Mouse (Mus musculus) heart, embryonic 13.5 days (tissue): ENCODE measurements at regions not wholly inside any gene's neighbourhood (a gene's known extent, or its start where the extent isn't known, plus 50 kb on each side); places are given as distances from the start of the nearest gene placed in this dataset.
A peak's percentile ranks its signal among the peaks of the same experiment; 100 is the strongest.

ENCODE experiments used
- ATAC-seq: fragments of 200-750 bp; cut with Nextera tagmentation; 2 replicates; pipeline ENCODE4 v1.8.0; 2017; ENCODE audit warnings: moderate TSS enrichment; ENCODE audit not compliant: insufficient number of reproducible peaks, low FRiP score, low TSS enrichment; ENCODE audit errors: extremely low read depth
- H3K27ac ChIP-seq: fragments of 300-500 bp; sonication (generic); replicated peaks from 2 replicates; pipeline ENCODE4 v1.5.1; 2015; ENCODE audit warnings: moderate library complexity, mild to moderate bottlenecking, inconsistent platforms
- H3K27me3 ChIP-seq: fragments of 300-500 bp; sonication (generic); replicated peaks from 2 replicates; pipeline ENCODE4 v1.6.1; 2015; ENCODE audit warnings: mild to moderate bottlenecking, inconsistent platforms
- H3K36me3 ChIP-seq: fragments of 300-500 bp; sonication (generic); 2 replicates; pipeline ENCODE4 v1.6.1; 2015; ENCODE audit warnings: mild to moderate bottlenecking, inconsistent platforms
- H3K4me1 ChIP-seq: fragments of 300-500 bp; sonication (generic); 2 replicates; pipeline ENCODE4 v1.6.1; 2015; ENCODE audit warnings: inconsistent platforms
- H3K4me2 ChIP-seq: fragments of 300-500 bp; sonication (generic); 2 replicates; pipeline ENCODE4 v1.6.1; 2015; ENCODE audit warnings: inconsistent platforms, mild to moderate bottlenecking, moderate library complexity
- H3K4me3 ChIP-seq: fragments of 300-500 bp; sonication (generic); 2 replicates; pipeline ENCODE4 v1.5.1; 2015; ENCODE audit warnings: moderate library complexity, mild to moderate bottlenecking, inconsistent platforms
- H3K9ac ChIP-seq: fragments of 300-500 bp; sonication (generic); 2 replicates; pipeline ENCODE4 v1.6.1; 2015; ENCODE audit warnings: inconsistent platforms, mild to moderate bottlenecking, moderate library complexity
- H3K9me3 ChIP-seq: fragments of 300-500 bp; sonication (generic); 2 replicates; pipeline ENCODE4 v1.6.1; 2016; ENCODE audit warnings: inconsistent platforms
- WGBS: fragments of 180-500 bp; shearing (Covaris S2); methylation state at CpG from one replicate; pipeline ENCODE4 v1.1.7; 2015; ENCODE audit warnings: mixed read lengths; 5-methylcytosine and 5-hydroxymethylcytosine counted together

DNA sequence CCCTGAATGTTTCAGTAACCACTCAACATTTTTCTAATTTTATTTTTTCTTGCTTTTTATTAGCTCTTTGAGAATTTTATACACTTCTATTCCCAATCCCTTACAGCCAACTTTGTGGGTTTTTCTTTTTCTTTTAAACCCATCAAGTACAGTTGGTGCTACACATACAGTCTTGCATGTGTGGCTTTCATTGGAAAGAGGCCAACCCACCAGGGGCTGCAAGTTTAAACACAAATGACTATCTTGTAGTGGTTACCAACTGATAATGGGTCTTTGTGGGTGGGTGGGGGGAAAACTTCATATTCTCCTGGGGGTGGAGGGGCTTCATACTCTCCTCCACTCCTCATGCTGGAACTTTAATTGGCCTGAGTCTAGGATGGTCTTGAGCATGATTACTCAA, 110.5 kb upstream of the Atg10 start:
- H3K9me3 ChIP-seq = no peaks in the 10 kb centered on the region
- H3K27ac ChIP-seq = no peak overlapping the region
- H3K9ac ChIP-seq = no peak overlapping the region
- no peak for ATAC-seq
- no peaks in the 10 kb centered on the region for H3K36me3 ChIP-seq
- H3K4me3 ChIP-seq = no peak overlapping the region
- no peaks in the 10 kb centered on the region for H3K4me1 ChIP-seq
- H3K4me2 ChIP-seq = no peak overlapping the region
- no peaks in the 10 kb centered on the region for H3K27me3 ChIP-seq

DNA sequence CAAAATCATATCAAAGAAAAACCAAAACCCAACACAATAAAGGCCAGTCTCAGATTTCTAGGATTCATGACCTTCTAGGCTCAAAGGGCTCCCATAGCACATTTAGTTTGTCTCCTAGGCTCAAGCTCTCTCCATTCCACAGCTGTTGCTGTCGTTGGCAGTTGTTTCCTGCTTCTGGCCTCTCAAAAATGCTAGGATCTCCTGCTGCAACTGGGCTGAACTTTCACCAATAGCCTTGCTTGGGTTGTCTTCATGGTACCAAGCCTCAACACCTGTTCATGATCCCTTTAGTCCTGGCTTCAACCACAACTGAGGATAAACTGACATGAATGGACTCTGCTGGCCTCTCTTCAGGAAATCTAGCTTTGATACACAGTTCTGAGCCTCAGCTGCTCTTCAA, 115.9 kb upstream of the Ssbp2 start:
- Histone ChIP-seq H3K27ac (no peak overlapping the region), H3K4me1 (no peaks in the 10 kb centered on the region), H3K4me3 (no peak overlapping the region), H3K9ac (no peak overlapping the region), H3K9me3 (peaks cover 8% of the 10 kb centered on the region), H3K36me3 (no peaks in the 10 kb centered on the region), H3K27me3 (no peaks in the 10 kb centered on the region), H3K4me2 (no peak overlapping the region)
- ATAC-seq = no peak
- 56% methylated on average over 1 of the region's 1 CpGs for WGBS

DNA sequence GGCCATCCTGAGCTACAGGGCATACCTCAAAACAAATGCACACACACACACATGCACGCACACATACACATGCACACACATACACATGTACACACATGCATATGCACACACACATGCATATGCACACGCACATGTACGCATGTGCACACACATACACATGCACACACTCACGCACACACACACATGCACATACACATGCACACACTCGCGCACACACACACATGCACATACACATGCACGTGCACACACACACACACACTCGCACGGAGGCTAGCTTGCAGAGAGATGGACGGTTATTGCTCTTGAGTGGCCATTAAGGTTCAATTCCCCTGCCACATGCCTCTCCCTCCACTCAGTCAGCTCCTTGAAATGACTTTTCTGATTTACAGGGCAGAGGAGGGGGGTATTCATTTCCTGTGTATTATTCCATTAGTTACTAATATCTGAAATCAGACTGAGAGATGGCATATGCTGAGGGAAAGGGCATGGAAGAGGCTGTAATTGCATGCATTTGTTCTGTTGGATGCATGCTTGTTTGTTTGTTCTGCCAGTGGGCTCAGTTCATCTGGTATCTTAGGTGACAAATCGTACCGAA, 111.5 kb upstream of the Ssbp2 start:
- Histone ChIP-seq H3K36me3 (no peaks in the 10 kb centered on the region), H3K4me1 (peaks cover 19% of the 10 kb centered on the region), H3K9ac (no peak overlapping the region), H3K4me2 (no peak overlapping the region), H3K4me3 (no peak overlapping the region), H3K27me3 (no peaks in the 10 kb centered on the region), H3K9me3 (peaks cover 8% of the 10 kb centered on the region), H3K27ac (no peak overlapping the region)
- ATAC-seq = no peak
- 89% methylated on average over 12 of the region's 12 CpGs for WGBS

GRCm38 (mm10) chr13:91352311-91352710, 107.8 kb upstream of the Ssbp2 start:
- Histone ChIP-seq H3K27me3 (no peaks in the 10 kb centered on the region), H3K9me3 (no peaks in the 10 kb centered on the region), H3K36me3 (no peaks in the 10 kb centered on the region), H3K4me2 (peak overlapping the region; percentile 18), H3K27ac (peak overlapping the region; percentile 36; the same call in 1 of the 2 replicates), H3K9ac (no peak overlapping the region), H3K4me1 (peaks cover 19% of the 10 kb centered on the region), H3K4me3 (no peak overlapping the region)
- ATAC-seq = 0 out of 2 replicates have a peak, but pooled peaks have one; percentile 46
- WGBS = 36% methylated on average over 8 of the region's 8 CpGs

DNA sequence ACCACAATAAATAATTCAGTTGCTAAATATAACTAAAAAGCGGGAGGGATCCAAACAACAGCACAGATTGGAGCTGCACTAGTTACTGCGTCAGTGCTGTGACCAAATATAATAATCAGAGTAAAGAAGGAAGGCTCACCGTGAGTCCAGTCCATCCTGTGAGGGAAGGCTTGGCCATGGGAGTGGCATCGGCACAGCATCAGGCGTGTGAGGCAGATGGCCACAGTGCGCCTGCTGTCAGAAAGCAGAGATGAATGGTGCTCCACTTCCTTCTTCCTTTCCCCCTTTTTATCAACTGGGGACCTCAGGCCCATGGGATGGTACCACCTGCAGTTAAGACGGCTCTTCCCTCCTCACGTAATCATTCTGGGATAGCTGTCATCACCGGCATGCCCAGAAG, 103.6 kb upstream of the Ssbp2 start:
- no peak for ATAC-seq
- H3K9me3 ChIP-seq = no peaks in the 10 kb centered on the region
- H3K4me3 ChIP-seq = no peak overlapping the region
- no peaks in the 10 kb centered on the region for H3K27me3 ChIP-seq
- H3K4me2 ChIP-seq = no peak overlapping the region
- peaks cover 21% of the 10 kb centered on the region for H3K4me1 ChIP-seq
- H3K9ac ChIP-seq = no peak overlapping the region
- H3K36me3 ChIP-seq = no peaks in the 10 kb centered on the region
- H3K27ac ChIP-seq = no peak overlapping the region
- 71% methylated on average over 9 of the region's 9 CpGs for WGBS

DNA sequence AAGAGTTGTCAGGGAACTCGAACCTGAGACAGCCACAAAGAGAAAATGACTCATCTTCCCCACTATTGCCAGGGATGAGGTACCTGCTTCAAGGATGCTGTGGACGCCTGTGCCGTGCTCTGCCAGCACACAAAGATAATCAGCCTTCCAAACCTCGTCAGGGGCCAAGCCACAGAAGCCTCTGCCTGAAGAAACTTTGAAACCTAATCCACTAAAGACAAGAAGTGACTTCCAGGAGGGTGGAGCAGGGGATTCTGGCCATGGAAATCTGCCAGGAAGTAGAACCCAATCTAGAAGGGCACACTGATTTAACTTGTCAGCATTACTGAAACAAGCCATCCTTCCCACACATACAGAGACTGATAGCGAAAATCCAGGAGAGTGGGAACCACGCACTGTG, 100.0 kb upstream of the Ssbp2 start:
- Histone ChIP-seq H3K4me3 (no peak overlapping the region), H3K36me3 (no peaks in the 10 kb centered on the region), H3K4me1 (peaks cover 28% of the 10 kb centered on the region), H3K27me3 (no peaks in the 10 kb centered on the region), H3K27ac (no peak overlapping the region), H3K9me3 (no peaks in the 10 kb centered on the region), H3K9ac (no peak overlapping the region), H3K4me2 (no peak overlapping the region)
- no peak for ATAC-seq
- WGBS = 45% methylated on average over 6 of the region's 6 CpGs

DNA sequence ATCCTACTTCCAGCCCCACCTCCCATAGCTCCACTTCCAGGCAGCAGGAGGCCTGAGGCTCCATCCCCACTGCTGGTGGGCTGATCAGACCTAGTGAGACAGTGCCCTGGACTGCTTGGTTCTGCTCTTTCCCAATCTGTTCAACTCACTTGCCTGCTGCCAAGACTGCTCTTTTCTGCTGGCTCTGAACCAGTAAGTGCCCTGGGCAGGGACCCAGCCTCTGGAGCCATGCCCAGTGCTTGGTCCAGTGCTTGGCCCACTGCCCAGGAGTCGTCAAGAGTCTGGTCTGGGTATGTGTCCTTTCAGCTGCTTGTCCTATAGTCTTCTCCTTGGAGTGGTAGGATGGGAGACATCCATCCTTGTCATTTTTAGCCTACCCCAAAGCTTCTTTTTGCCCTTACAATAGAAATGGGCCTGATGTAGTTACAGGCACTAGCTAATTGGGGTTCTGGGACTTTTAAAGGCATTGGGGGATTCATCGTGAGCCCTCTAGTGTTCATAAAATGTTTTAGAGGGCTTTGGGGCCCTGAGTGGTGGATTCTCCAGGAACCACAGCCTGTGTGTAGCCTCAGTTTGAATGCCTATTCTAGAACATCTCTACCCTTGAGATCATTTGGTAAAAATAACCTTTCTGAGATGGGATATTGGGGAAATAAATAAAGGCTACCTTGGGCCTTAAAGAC, 94.7 kb upstream of the Ssbp2 start:
- peak; percentile 78; the same call in 1 of the 2 replicates for ATAC-seq

GRCm38 (mm10) chr13:91366540-91366939, 93.5 kb upstream of the Ssbp2 start:
- ATAC-seq = no peak

More for the DNA sequence above, 94.7 kb upstream of the Ssbp2 start:
- Histone ChIP-seq H3K27me3 (no peaks in the 10 kb centered on the region), H3K36me3 (no peaks in the 10 kb centered on the region), H3K4me2 (no peak overlapping the region), H3K4me1 (peaks cover 52% of the 10 kb centered on the region), H3K9me3 (no peaks in the 10 kb centered on the region), H3K27ac (peak overlapping the region; percentile 78), H3K4me3 (no peak overlapping the region), H3K9ac (no peak overlapping the region)
- 34% methylated on average over 2 of the region's 2 CpGs for WGBS

GRCm38 (mm10) chr13:91367896-91368556, 92.1 kb upstream of the Ssbp2 start:
- 48% methylated on average over 7 of the region's 7 CpGs for WGBS
- Histone ChIP-seq H3K27ac (no peak overlapping the region), H3K27me3 (no peaks in the 10 kb centered on the region), H3K36me3 (no peaks in the 10 kb centered on the region), H3K4me2 (no peak overlapping the region), H3K4me3 (no peak overlapping the region), H3K4me1 (peaks cover 62% of the 10 kb centered on the region), H3K9me3 (no peaks in the 10 kb centered on the region), H3K9ac (no peak overlapping the region)
- ATAC-seq = no peak

More at GRCm38 (mm10) chr13:91366540-91366939, 93.5 kb upstream of the Ssbp2 start:
- WGBS = 36% methylated on average over 4 of the region's 4 CpGs
- H3K4me2 ChIP-seq = no peak overlapping the region
- H3K4me3 ChIP-seq = no peak overlapping the region
- H3K9me3 ChIP-seq = no peaks in the 10 kb centered on the region
- H3K27me3 ChIP-seq = no peaks in the 10 kb centered on the region
- peaks cover 53% of the 10 kb centered on the region for H3K4me1 ChIP-seq
- no peaks in the 10 kb centered on the region for H3K36me3 ChIP-seq
- no peak overlapping the region for H3K9ac ChIP-seq
- peak overlapping the region; percentile 78; the same call in 1 of the 2 replicates for H3K27ac ChIP-seq

GRCm38 (mm10) chr13:91368664-91369063, 91.4 kb upstream of the Ssbp2 start:
- no peak for ATAC-seq
- H3K27ac ChIP-seq = no peak overlapping the region
- H3K4me1 ChIP-seq = peaks cover 60% of the 10 kb centered on the region
- H3K9me3 ChIP-seq = no peaks in the 10 kb centered on the region
- no peak overlapping the region for H3K9ac ChIP-seq
- H3K27me3 ChIP-seq = no peaks in the 10 kb centered on the region
- no peak overlapping the region for H3K4me3 ChIP-seq
- H3K4me2 ChIP-seq = no peak overlapping the region
- 89% methylated on average over 7 of the region's 7 CpGs for WGBS
- H3K36me3 ChIP-seq = no peaks in the 10 kb centered on the region

- H3K27me3 ChIP-seq = no peaks in the 10 kb centered on the region
Observed at GRCm38 (mm10) chr13:91370021-91370420, 90.1 kb upstream of the Ssbp2 start.

More at GRCm38 (mm10) chr13:91370021-91370420, 90.1 kb upstream of the Ssbp2 start:
- H3K4me2 ChIP-seq = peak overlapping the region; percentile 90
- ATAC-seq = no peak
- WGBS = 38% methylated on average over 3 of the region's 3 CpGs
- peak overlapping the region; percentile 90 for H3K9ac ChIP-seq
- peak overlapping the region; percentile 59 for H3K4me3 ChIP-seq
- peaks cover 60% of the 10 kb centered on the region for H3K4me1 ChIP-seq
- no peaks in the 10 kb centered on the region for H3K9me3 ChIP-seq
- peak overlapping the region; percentile 98 for H3K27ac ChIP-seq
- no peaks in the 10 kb centered on the region for H3K36me3 ChIP-seq
